ENCODE assay signal across 21 mouse cellular contexts in genomic region chr15:70644447-70645202, GRCm38 (mm10).
DNase-seq lines count a peak whose midpoint lies in the region; ATAC-seq lines count a peak whose summit lies in the region.
"Had no signal": no experiment of that assay in that cellular context is flagged by ENCODE, and none has a peak within 500 bp of the region (broad histone marks: within the 10 kb centered on the region; RNA-seq: fewer than 3 reads in every experiment).

No protein-coding gene starts in this region.

- no peaks in the 10 kb centered on the region for H3K9me3 ChIP-seq in midbrain, embryonic 13.5 days
- H3K9me3 ChIP-seq in midbrain, embryonic 10.5 days (replicated peaks), result no peaks in the 10 kb centered on the region
- no peaks in the 10 kb centered on the region for H3K9me3 ChIP-seq in forebrain, embryonic 15.5 days
- no peaks in the 10 kb centered on the region for H3K9me3 ChIP-seq in neural tube, embryonic 13.5 days
- H3K9me3 ChIP-seq: embryonic facial prominence, embryonic 15.5 days; G1E; megakaryocyte, embryonic 14.5 days had no signal

- no peak for DNase-seq in midbrain, embryonic 10.5 days (ENCODE audit: low spot score)
- peak; percentile 16 for DNase-seq in embryo, embryonic 10.5 days (ENCODE audit: low spot score)
- DNase-seq in liver, result no peak
- no peak for DNase-seq in gastrocnemius, postnatal 10 days
- DNase-seq in lung, postnatal 36 days, result no peak
- DNase-seq: adrenal gland, adult 2 months; cerebellum, adult 11 months; cerebellum, postnatal 14 days; heart, adult 18-20 months; heart, postnatal 4 days; kidney, adult 18-20 months; kidney, postnatal 14 days; lung, postnatal 10 days; thymus, adult 18-20 months had no signal

- peak overlapping the region; percentile 47; the same call in 1 of the 2 replicates for H3K27ac ChIP-seq in midbrain, embryonic 13.5 days
- no peak overlapping the region for H3K27ac ChIP-seq in midbrain, embryonic 10.5 days (replicated peaks)
- H3K27ac ChIP-seq in forebrain, embryonic 15.5 days (replicated peaks), result 0 out of 2 replicates have a peak overlapping the region, but pooled peaks have one; percentile 8
- no peak overlapping the region for H3K27ac ChIP-seq in neural tube, embryonic 13.5 days (replicated peaks)
- H3K27ac ChIP-seq: embryonic facial prominence, embryonic 15.5 days had no signal

- H3K4me3 ChIP-seq in midbrain, embryonic 13.5 days (replicated peaks), result no peak overlapping the region
- H3K4me3 ChIP-seq in midbrain, embryonic 10.5 days, result no peak overlapping the region
- no peak overlapping the region for H3K4me3 ChIP-seq in forebrain, embryonic 15.5 days
- no peak overlapping the region for H3K4me3 ChIP-seq in neural tube, embryonic 13.5 days
- H3K4me3 ChIP-seq: embryonic facial prominence, embryonic 15.5 days; megakaryocyte, embryonic 14.5 days had no signal

- H3K27me3 ChIP-seq in midbrain, embryonic 13.5 days, result no peaks in the 10 kb centered on the region
- no peaks in the 10 kb centered on the region for H3K27me3 ChIP-seq in midbrain, embryonic 10.5 days (ENCODE audit: low read depth, poor library complexity, severe bottlenecking)
- no peaks in the 10 kb centered on the region for H3K27me3 ChIP-seq in forebrain, embryonic 15.5 days
- H3K27me3 ChIP-seq in neural tube, embryonic 13.5 days, result no peaks in the 10 kb centered on the region
- H3K27me3 ChIP-seq: embryonic facial prominence, embryonic 15.5 days; megakaryocyte, embryonic 14.5 days had no signal

- 0 out of 2 replicates have a peak, but pooled peaks cover 5% of the 10 kb centered on the region for H3K4me1 ChIP-seq in midbrain, embryonic 13.5 days (replicated peaks)
- H3K4me1 ChIP-seq in midbrain, embryonic 10.5 days, result no peaks in the 10 kb centered on the region; the same call in 1 of the 2 replicates
- peaks cover 5% of the 10 kb centered on the region; the same call in 1 of the 2 replicates for H3K4me1 ChIP-seq in forebrain, embryonic 15.5 days
- H3K4me1 ChIP-seq in neural tube, embryonic 13.5 days (replicated peaks), result no peaks in the 10 kb centered on the region
- H3K4me1 ChIP-seq: embryonic facial prominence, embryonic 15.5 days; megakaryocyte, embryonic 14.5 days had no signal

- no peak overlapping the region for H3K4me2 ChIP-seq in midbrain, embryonic 13.5 days (replicated peaks)
- no peak overlapping the region for H3K4me2 ChIP-seq in forebrain, embryonic 15.5 days (replicated peaks)
- H3K4me2 ChIP-seq in neural tube, embryonic 13.5 days, result no peak overlapping the region
- H3K4me2 ChIP-seq: embryonic facial prominence, embryonic 15.5 days had no signal

- peak; percentile 68 for ATAC-seq in midbrain, embryonic 13.5 days
- peak; percentile 64 for ATAC-seq in forebrain, embryonic 15.5 days (replicated peaks)
- peak; percentile 67; the same call in 1 of the 2 replicates for ATAC-seq in neural tube, embryonic 13.5 days (ENCODE audit: low read depth)
- ATAC-seq: CD4-positive, CD25-positive, alpha-beta regulatory T cell, adult 4 months had no signal

- no peaks in the 10 kb centered on the region for H3K36me3 ChIP-seq in midbrain, embryonic 13.5 days
- H3K36me3 ChIP-seq in midbrain, embryonic 10.5 days, result no peaks in the 10 kb centered on the region
- H3K36me3 ChIP-seq in forebrain, embryonic 15.5 days, result no peaks in the 10 kb centered on the region
- no peaks in the 10 kb centered on the region for H3K36me3 ChIP-seq in neural tube, embryonic 13.5 days
- H3K36me3 ChIP-seq: embryonic facial prominence, embryonic 15.5 days; G1E had no signal

- H3K9ac ChIP-seq in midbrain, embryonic 13.5 days (replicated peaks), result no peak overlapping the region
- H3K9ac ChIP-seq in forebrain, embryonic 15.5 days (replicated peaks), result no peak overlapping the region
- no peak overlapping the region for H3K9ac ChIP-seq in neural tube, embryonic 13.5 days
- H3K9ac ChIP-seq: embryonic facial prominence, embryonic 15.5 days had no signal

Comparison
In these comparisons a context has a peak if more than half of its experiments do, and no peak if none do; other contexts are left out.
1. H3K27ac ChIP-seq: peak in midbrain, embryonic 13.5 days (single experiment) and forebrain, embryonic 15.5 days (single experiment); none in midbrain, embryonic 10.5 days (single experiment) and neural tube, embryonic 13.5 days (single experiment).
2. Peak in every context shown above with its lines, with median percentiles within 50 percentile points of each other: ATAC-seq.